Mouse (Mus musculus): Measurements from ENCODE around the gene Rnf13.

GRCm38 (mm10) chr3:57836911-57837310, 101.0 kb downstream of the Rnf13 start:
- no peak for TF ChIP-seq CTCF (IDR thresholded peaks at IDR 0.05 in 2 of 3, conservative IDR thresholded peaks at IDR 0.05 in 1 of 3; ENCODE audit: control insufficient read depth in 1 of 3, insufficient read depth in 1 of 3, low read depth in 2 of 3, low read length in 3 of 3, poor library complexity in 1 of 3, severe bottlenecking in 1 of 3)
- TF ChIP-seq POLR2A (IDR thresholded peaks at IDR 0.05; ENCODE audit: control insufficient read depth in 1 of 2, insufficient read depth in 1 of 2, low read depth in 1 of 2, low read length in 2 of 2, poor library complexity in 1 of 2) = no peak
- no peak for TF ChIP-seq ZKSCAN1 (IDR thresholded peaks at IDR 0.05; ENCODE audit: low read depth, low read length)
- TF ChIP-seq ZC3H11A (IDR thresholded peaks at IDR 0.05; ENCODE audit: low read depth, low read length) = no peak
- no peak for TF ChIP-seq EP300 (IDR thresholded peaks at IDR 0.05; ENCODE audit: low read depth in 1 of 2, low read length in 2 of 2)
- no peak for TF ChIP-seq POLR2AphosphoS5 (IDR thresholded peaks at IDR 0.05; ENCODE audit: borderline replicate concordance, low read depth, low read length)
- no peak for TF ChIP-seq POLR2AphosphoS2 (IDR thresholded peaks at IDR 0.05; ENCODE audit: low read length)
- no peak for TF ChIP-seq ETS1 (IDR thresholded peaks at IDR 0.05; ENCODE audit: low read depth, low read length)
- no peak for TF ChIP-seq JUND (IDR thresholded peaks at IDR 0.05; ENCODE audit: low read depth, low read length)
- no peak for TF ChIP-seq TAL1 (IDR thresholded peaks at IDR 0.05; ENCODE audit: low read length)
- TF ChIP-seq MAFK (IDR thresholded peaks at IDR 0.05; ENCODE audit: borderline replicate concordance, low read depth, low read length) = no peak
- TF ChIP-seq E2F4 (IDR thresholded peaks at IDR 0.05; ENCODE audit: borderline replicate concordance, low read depth, low read length) = no peak
- no peak for TF ChIP-seq ZNF384 (IDR thresholded peaks at IDR 0.05; ENCODE audit: low read depth, low read length)
- no peak for TF ChIP-seq RCOR1 (IDR thresholded peaks at IDR 0.05; ENCODE audit: low read depth, low read length)

All from MEL (cell line).